Mouse (Mus musculus): ENCODE data around the gene Taf1c.

- TF ChIP-seq CTCF (IDR thresholded peaks at IDR 0.05; ENCODE audit: low read depth) (no peak), EP300 (IDR thresholded peaks at IDR 0.05; ENCODE audit: low read depth) (no peak)
Measured at GRCm38 (mm10) chr8:119604398-119604803, 621 bp downstream of the Taf1c start.

Measured in liver, postnatal 0 days (tissue).